Mouse (Mus musculus) heart, postnatal 0 days (tissue): Measurements from ENCODE around the gene Zfp710. TPM values are rescaled to one million over a fixed set of nuclear protein-coding genes. Genes with fewer than 3 reads are reported as not detected.
A peak's percentile ranks its signal among the peaks of the same experiment; 100 is the strongest.

Experiments
- ATAC-seq: fragments of 200-750 bp; cut with Nextera tagmentation; 2 replicates; pipeline ENCODE4 v1.8.0; 2017; ENCODE audit warnings: low read depth, moderate number of reproducible peaks, moderate library complexity; ENCODE audit not compliant: insufficient read depth
- DNase-seq: peaks from one replicate; pipeline ENCODE4 v3.0.0-alpha.2; 2016; ENCODE audit warnings: low spot score
- H3K27ac ChIP-seq: fragments of 300-500 bp; sonication (generic); 2 replicates; pipeline ENCODE4 v1.5.1; 2014; ENCODE audit warnings: low read depth, mild to moderate bottlenecking
- H3K27me3 ChIP-seq: fragments of 300-500 bp; sonication (generic); 2 replicates; pipeline ENCODE4 v1.6.1; 2014; ENCODE audit warnings: low read length, mixed read lengths; ENCODE audit not compliant: control insufficient read depth, insufficient read depth
- H3K36me3 ChIP-seq: fragments of 300-500 bp; sonication (generic); replicated peaks from 2 replicates; pipeline ENCODE4 v1.6.1; 2014; ENCODE audit warnings: low read length, mixed read lengths; ENCODE audit not compliant: control insufficient read depth, insufficient read depth
- H3K4me1 ChIP-seq: fragments of 300-500 bp; sonication (generic); 2 replicates; pipeline ENCODE4 v1.6.1; 2014; ENCODE audit warnings: antibody characterized with exemption; ENCODE audit not compliant: control insufficient read depth, insufficient read depth
- H3K4me2 ChIP-seq: fragments of 300-500 bp; sonication (generic); 2 replicates; pipeline ENCODE4 v1.6.1; 2014; ENCODE audit warnings: low read depth, mild to moderate bottlenecking, low read length, moderate library complexity
- H3K4me3 ChIP-seq: fragments of 300-500 bp; sonication (generic); 2 replicates; pipeline ENCODE4 v1.5.1; 2014; ENCODE audit warnings: low read depth, low read length
- H3K9ac ChIP-seq: fragments of 300-500 bp; sonication (generic); replicated peaks from 2 replicates; pipeline ENCODE4 v1.6.1; 2014; ENCODE audit warnings: low read depth, low read length, mixed read lengths
- H3K9me3 ChIP-seq: fragments of 300-500 bp; sonication (generic); replicated peaks from 2 replicates; pipeline ENCODE4 v1.6.1; 2016; ENCODE audit warnings: low read length; ENCODE audit not compliant: control insufficient read depth
- CTCF ChIP-seq: IDR thresholded peaks from 2 replicates; pipeline ENCODE4 v1.5.1; 2016; ENCODE audit warnings: antibody characterized with exemption, control low read depth, low read depth
- EP300 ChIP-seq: IDR thresholded peaks from 2 replicates; pipeline ENCODE4 v1.6.1; 2016; ENCODE audit warnings: antibody characterized with exemption, low read depth
- WGBS: fragments of 180-500 bp; shearing (Covaris S2); extraction: QIAGEN DNeasy Blood & Tissue Kit; methylation state at CpG from one replicate; pipeline ENCODE4 v1.1.7; 2014; 5-methylcytosine and 5-hydroxymethylcytosine counted together
- polyA plus RNA-seq: library from polyadenylated mRNA; unstranded; fragments of >200 nt; fragmentation: Nextera tagmentation; extraction: Ambion mirVana; gene quantifications from 2 replicates; pipeline ENCODE4 v1.2.1, GENCODE M21; 2015
- total RNA-seq: library from RNA; depleted of rRNA; stranded (reverse); fragments of >200 nt; gene quantifications from 2 replicates; pipeline ENCODE4 v1.2.3, GENCODE M21; 2014; ENCODE audit warnings: low replicate concordance

The Zfp710 gene
- total and polyA plus RNA-seq, 2 experiments from 2014 or later: 7.5 to 29.7 TPM

DNA sequence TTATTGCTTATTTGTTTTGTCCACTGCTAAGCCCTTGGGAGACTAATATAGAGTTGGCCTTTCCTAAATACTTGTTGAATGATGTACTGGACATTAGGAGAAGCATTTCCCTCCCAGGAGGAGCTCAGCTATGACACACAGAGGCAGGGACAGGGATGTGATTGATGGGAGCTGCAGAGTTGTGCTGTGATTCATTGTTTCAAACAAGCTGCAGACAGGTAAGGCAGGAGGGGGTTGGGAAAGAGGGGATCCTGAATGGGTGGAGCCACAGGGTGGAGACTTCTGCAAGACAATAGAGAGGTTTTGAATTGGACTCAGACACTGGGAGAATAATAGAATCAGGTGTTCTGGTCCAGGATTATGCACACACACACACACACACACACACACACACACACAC lies 5.4 kb downstream of the Zfp710 start:
- no peak for ATAC-seq
- H3K4me2 ChIP-seq: no peak overlapping the region
- DNase-seq: no peak
- TF ChIP-seq CTCF (no peak), EP300 (no peak)
- no peaks in the 10 kb centered on the region for H3K36me3 ChIP-seq
- H3K27ac ChIP-seq: no peak overlapping the region
- no peak overlapping the region for H3K4me3 ChIP-seq
- no peak overlapping the region for H3K9ac ChIP-seq
- H3K27me3 ChIP-seq: no peaks in the 10 kb centered on the region
- peaks cover 48% of the 10 kb centered on the region for H3K4me1 ChIP-seq
- no peaks in the 10 kb centered on the region for H3K9me3 ChIP-seq

DNA sequence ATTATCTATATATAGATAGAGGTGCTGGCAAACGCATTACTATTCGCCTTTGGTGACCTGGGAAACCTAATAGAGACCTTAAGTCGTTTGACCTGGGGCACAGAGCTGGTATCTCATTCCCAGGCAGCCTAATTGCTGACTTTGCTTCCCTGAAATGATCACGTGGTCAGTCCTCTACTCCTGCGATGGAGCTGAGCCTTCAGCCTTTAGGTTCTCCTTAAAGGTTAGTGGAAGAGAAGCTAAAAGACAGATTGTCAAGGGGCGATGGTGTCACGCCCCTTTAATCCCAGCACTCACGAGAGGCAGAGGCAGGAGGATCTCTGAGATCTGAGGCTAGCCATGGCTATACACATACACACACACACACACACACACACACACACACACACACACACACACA lies 5.9 kb downstream of the Zfp710 start:
- Histone ChIP-seq H3K9ac (no peak overlapping the region), H3K4me1 (peaks cover 52% of the 10 kb centered on the region), H3K27me3 (no peaks in the 10 kb centered on the region), H3K27ac (no peak overlapping the region), H3K4me3 (no peak overlapping the region), H3K4me2 (no peak overlapping the region), H3K36me3 (no peaks in the 10 kb centered on the region), H3K9me3 (no peaks in the 10 kb centered on the region)
- ATAC-seq: no peak
- WGBS: 89% methylated on average over 8 of the region's 8 CpGs
- no peak for DNase-seq
- TF ChIP-seq CTCF: no peak
- no peak for TF ChIP-seq EP300

DNA sequence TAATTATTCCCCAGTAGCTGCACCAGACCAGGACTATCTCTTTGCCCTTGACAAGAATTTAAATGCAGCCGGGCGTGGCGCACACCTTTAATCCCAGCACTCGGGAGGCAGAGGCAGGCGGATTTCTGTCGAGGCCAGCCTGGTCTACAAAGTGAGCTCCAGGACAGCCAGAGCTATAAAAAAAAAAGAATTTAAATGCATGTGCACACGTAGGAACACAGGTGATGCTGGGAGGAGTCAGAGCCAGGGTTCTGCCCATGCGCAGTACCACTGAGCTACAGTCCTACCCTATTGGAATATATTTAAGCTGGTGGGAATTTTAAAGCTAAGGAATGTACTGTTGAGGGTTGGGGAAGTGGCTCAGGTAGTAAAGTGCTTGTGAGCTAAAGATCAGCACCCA lies 6.4 kb downstream of the Zfp710 start:
- H3K36me3 ChIP-seq: no peaks in the 10 kb centered on the region
- no peak for DNase-seq
- no peak for ATAC-seq
- H3K4me3 ChIP-seq: no peak overlapping the region
- H3K4me2 ChIP-seq: no peak overlapping the region
- H3K27me3 ChIP-seq: no peaks in the 10 kb centered on the region
- H3K27ac ChIP-seq: no peak overlapping the region
- 92% methylated on average over 8 of the region's 8 CpGs for WGBS
- TF ChIP-seq CTCF: no peak
- TF ChIP-seq EP300: no peak
- no peak overlapping the region for H3K9ac ChIP-seq
- peaks cover 57% of the 10 kb centered on the region for H3K4me1 ChIP-seq
- H3K9me3 ChIP-seq: no peaks in the 10 kb centered on the region

DNA sequence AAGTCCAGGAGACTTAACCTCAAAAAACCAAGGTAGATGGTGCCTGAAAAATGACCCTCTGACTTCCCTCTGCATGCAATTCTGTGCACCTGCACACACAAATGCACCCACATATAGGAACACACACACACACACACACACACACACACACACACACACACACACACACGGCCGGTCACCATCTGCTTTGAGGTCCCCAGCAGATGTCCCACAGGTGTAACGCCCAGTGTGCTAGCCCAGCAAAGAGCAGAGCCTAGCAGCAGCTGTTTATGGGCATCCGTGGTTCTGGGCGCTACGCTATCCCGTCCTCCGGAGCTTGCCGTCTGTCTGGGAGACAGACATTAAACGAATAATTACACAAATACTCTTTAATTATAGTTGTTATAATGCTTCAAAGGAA lies 6.9 kb downstream of the Zfp710 start:
- H3K4me1 ChIP-seq: peaks cover 62% of the 10 kb centered on the region
- WGBS: 90% methylated on average over 10 of the region's 10 CpGs
- no peak for ATAC-seq
- H3K36me3 ChIP-seq: no peaks in the 10 kb centered on the region
- H3K27ac ChIP-seq: no peak overlapping the region
- H3K4me3 ChIP-seq: no peak overlapping the region
- H3K27me3 ChIP-seq: no peaks in the 10 kb centered on the region
- H3K4me2 ChIP-seq: no peak overlapping the region
- H3K9ac ChIP-seq: no peak overlapping the region
- no peaks in the 10 kb centered on the region for H3K9me3 ChIP-seq
- DNase-seq: no peak
- TF ChIP-seq EP300 (no peak), CTCF (no peak)

DNA sequence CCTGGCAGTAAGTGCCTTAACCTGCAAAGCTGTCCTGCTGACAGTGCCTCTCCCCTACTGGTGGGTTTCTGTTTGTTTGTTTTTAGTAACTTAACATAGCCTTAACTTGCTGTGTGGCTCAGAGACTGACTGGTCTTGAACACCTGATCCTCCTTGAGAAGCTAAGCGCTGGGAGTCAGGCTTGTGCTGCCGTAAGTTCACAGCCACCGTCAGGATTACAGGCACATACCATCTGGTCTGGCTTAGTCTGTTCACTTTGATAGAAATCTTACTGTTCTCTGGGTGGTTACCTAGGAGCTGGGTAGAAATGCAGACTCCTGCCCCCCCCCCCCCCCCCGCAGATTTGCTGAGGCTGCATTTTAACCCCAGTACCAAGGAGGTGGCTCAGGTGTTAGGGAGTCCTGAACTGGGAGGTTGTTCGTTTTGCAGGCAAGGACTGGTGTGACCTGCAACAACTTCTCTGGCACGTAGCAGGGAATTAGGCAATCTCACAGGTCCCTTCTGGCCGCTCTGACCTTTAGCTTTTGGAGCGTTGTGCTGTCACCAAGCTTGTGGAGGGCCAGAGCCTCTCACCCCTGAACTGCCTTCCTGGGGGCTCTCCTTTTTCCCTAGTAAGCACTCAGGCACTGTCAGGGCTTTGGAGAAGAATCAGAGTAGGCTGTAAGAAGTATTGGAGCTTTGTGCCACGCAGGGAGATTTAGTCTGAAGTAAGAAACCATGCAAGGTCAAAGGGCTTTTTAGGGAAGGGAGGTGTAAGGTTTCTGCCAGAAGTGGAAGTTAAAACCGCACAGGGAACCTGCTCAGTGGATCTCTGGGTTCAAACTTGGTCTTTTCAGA lies 7.8 kb downstream of the Zfp710 start:
- H3K4me2 ChIP-seq: peak overlapping the region; percentile 46
- H3K27ac ChIP-seq: 0 out of 2 replicates have a peak overlapping the region, but pooled peaks have one; percentile 6
- DNase-seq (no peak), ATAC-seq (no peak)
- no peak overlapping the region for H3K9ac ChIP-seq
- H3K4me1 ChIP-seq: peaks cover 62% of the 10 kb centered on the region
- TF ChIP-seq EP300 (no peak), CTCF (no peak)
- no peaks in the 10 kb centered on the region for H3K36me3 ChIP-seq
- no peaks in the 10 kb centered on the region for H3K9me3 ChIP-seq
- H3K4me3 ChIP-seq: no peak overlapping the region
- WGBS: 61% methylated on average over 9 of the region's 10 CpGs
- H3K27me3 ChIP-seq: no peaks in the 10 kb centered on the region
